Mouse (Mus musculus) small intestine, adult 2 months (tissue): ENCODE measurements at regions not wholly inside any gene's neighbourhood (a gene's known extent, or its start where the extent isn't known, plus 50 kb on each side); places are given as distances from the start of the nearest gene placed in this dataset.

Experiments used
- CTCF ChIP-seq: fragments of 200-500 bp; IDR thresholded peaks from 2 replicates; pipeline ENCODE4 v1.5.1; 2012; ENCODE audit warnings: low read depth, mild to moderate bottlenecking, control low read depth, inconsistent platforms, low read length, moderate library complexity, mixed read lengths; ENCODE audit not compliant: insufficient replicate concordance, insufficient read length; ENCODE audit errors: extremely low read depth
- POLR2A ChIP-seq: fragments of 200-500 bp; IDR thresholded peaks from 2 replicates; pipeline ENCODE4 v1.6.1; 2012; ENCODE audit warnings: low read depth, mild to moderate bottlenecking, control low read depth, inconsistent platforms, low read length, moderate library complexity

GRCm38 (mm10) chrX:50576824-50577223, 148.5 kb upstream of the Olfr1324 start:
- TF ChIP-seq CTCF: no peak
- no peak for TF ChIP-seq POLR2A
